Mouse (Mus musculus): ENCODE measurements around the gene Ctcf. TPM values are rescaled to one million over a fixed set of nuclear protein-coding genes. Genes with fewer than 3 reads are reported as not detected.

The Ctcf gene
- total RNA-seq, 2 experiments from 2014 or later, result 39.9 to 40.9 TPM

Small RNA genes within 50 kb of the gene (microRNA-seq; reads per million reads assigned to microRNA genes)
- gene Mir1966, result 0.38 to 0.81 reads per million in 2 experiments

Other genes starting within 250 kb of the Ctcf start
- not detected for gene Kctd19, start 223.1 kb upstream of the Ctcf start, total RNA-seq (2021)
- under 1 TPM; 0.27 to 0.64 TPM for gene Lrrc36, start 223.0 kb upstream of the Ctcf start, total RNA-seq (2021)
- gene Tppp3, start 165.0 kb upstream of the Ctcf start, total RNA-seq (2021), result 10 to 100 TPM; 38.0 to 41.4 TPM
- 10 to 100 TPM; 12.5 to 14.2 TPM for gene Zdhhc1, start 139.7 kb upstream of the Ctcf start, total RNA-seq (2021)
- under 1 TPM; 0.21 to 0.22 TPM for gene Hsd11b2, start 117.8 kb upstream of the Ctcf start, total RNA-seq (2021)
- 10 to 100 TPM; 50.4 to 53.2 TPM for gene Atp6v0d1, start 70.5 kb upstream of the Ctcf start, total RNA-seq (2021)
- gene Ripor1, start 31.3 kb upstream of the Ctcf start, total RNA-seq (2021), result 10 to 100 TPM; 40.1 to 42.6 TPM
- gene Agrp, start 825 bp downstream of the Ctcf start, total RNA-seq (2021), result not detected
- gene Carmil2, start 49.7 kb downstream of the Ctcf start, total RNA-seq (2021), result 1 to 10 TPM in 1 of 2 experiments, under 1 TPM in 1; 0.12 to 1.1 TPM
- gene Acd, start 64.5 kb downstream of the Ctcf start, total RNA-seq (2021), result 10 to 100 TPM; 11.0 to 12.6 TPM
- 1 to 10 TPM; 7.3 to 7.8 TPM for gene Pard6a, start 64.6 kb downstream of the Ctcf start, total RNA-seq (2021)
- not detected for gene 4933405L10Rik, start 71.1 kb downstream of the Ctcf start, total RNA-seq (2021)
- gene Enkd1, start 71.6 kb downstream of the Ctcf start, total RNA-seq (2021), result 1 to 10 TPM; 1.3 TPM
- gene Gfod2, start 122.1 kb downstream of the Ctcf start, total RNA-seq (2021), result 1 to 10 TPM; 3.8 to 4.5 TPM
- gene Ranbp10, start 190.8 kb downstream of the Ctcf start, total RNA-seq (2021), result 10 to 100 TPM; 18.1 to 18.6 TPM
- not detected for gene Tsnaxip1, start 191.2 kb downstream of the Ctcf start, total RNA-seq (2021)
- 1 to 10 TPM; 2.2 to 2.5 TPM for gene Cenpt, start 216.7 kb downstream of the Ctcf start, total RNA-seq (2021)
- 10 to 100 TPM; 27.5 to 27.8 TPM for gene Thap11, start 218.6 kb downstream of the Ctcf start, total RNA-seq (2021)
- gene Nutf2, start 224.0 kb downstream of the Ctcf start, total RNA-seq (2021), result 10 to 100 TPM; 27.0 to 43.8 TPM
- gene Edc4, start 244.3 kb downstream of the Ctcf start, total RNA-seq (2021), result 10 to 100 TPM; 23.0 to 25.7 TPM